8 mouse cellular contexts compared by ENCODE assay signal in genomic region chr17:13504827-13505268, GRCm38 (mm10).
DNase-seq lines count a peak whose midpoint lies in the region; ATAC-seq and TF ChIP-seq lines count a peak whose summit lies in the region.
"Not testable (repeated sequence)": the region's sequence is repeated elsewhere in the genome, so short reads cannot be mapped to it uniquely, and the experiment has no call there.

No protein-coding gene starts in this region.

- H3K9me3 ChIP-seq in embryonic facial prominence, embryonic 14.5 days (ENCODE audit: control insufficient read depth, low read length); hindbrain, embryonic 11.5 days (ENCODE audit: control insufficient read depth, low read length); kidney, embryonic 14.5 days (ENCODE audit: control insufficient read depth, low read length); limb, embryonic 14.5 days (ENCODE audit: control insufficient read depth, low read length); neural tube, embryonic 12.5 days; stomach, embryonic 16.5 days (replicated peaks; ENCODE audit: control insufficient read depth, low read length): not testable (repeated sequence)

- not testable (repeated sequence) for TF ChIP-seq POLR2A in limb, embryonic 14.5 days (IDR thresholded peaks at IDR 0.05; ENCODE audit: borderline replicate concordance, extremely low read depth, insufficient read depth, insufficient read length)

- H3K36me3 ChIP-seq in embryonic facial prominence, embryonic 14.5 days (ENCODE audit: control insufficient read depth, insufficient read depth, low read length); hindbrain, embryonic 11.5 days (ENCODE audit: control insufficient read depth, insufficient read depth, low read length); kidney, embryonic 14.5 days (ENCODE audit: control insufficient read depth, insufficient read depth, low read length); limb, embryonic 14.5 days (ENCODE audit: control insufficient read depth, insufficient read depth, low read length); neural tube, embryonic 12.5 days; stomach, embryonic 16.5 days (ENCODE audit: control insufficient read depth, insufficient read depth, low read length): not testable (repeated sequence)

- ATAC-seq in embryonic facial prominence, embryonic 14.5 days (ENCODE audit: low read depth) = peak; percentile 90
- ATAC-seq in hindbrain, embryonic 11.5 days (ENCODE audit: low FRiP score) = peak; percentile 83
- peak; percentile 75; the same call in 1 of the 2 replicates for ATAC-seq in kidney, embryonic 14.5 days (ENCODE audit: low FRiP score, low TSS enrichment)
- ATAC-seq in limb, embryonic 14.5 days (ENCODE audit: low FRiP score, low read depth) = peak; percentile 88
- peak; percentile 96 for ATAC-seq in neural tube, embryonic 12.5 days (ENCODE audit: low FRiP score, low read depth)
- ATAC-seq in stomach, embryonic 16.5 days (ENCODE audit: insufficient read depth, low FRiP score) = peak; percentile 81

- not testable (repeated sequence) for H3K4me3 ChIP-seq in embryonic facial prominence, embryonic 14.5 days (ENCODE audit: low read depth, low read length); hindbrain, embryonic 11.5 days (ENCODE audit: low read depth, low read length); kidney, embryonic 14.5 days (ENCODE audit: low read length); limb, embryonic 14.5 days (replicated peaks; ENCODE audit: low read length); neural tube, embryonic 12.5 days; stomach, embryonic 16.5 days (replicated peaks; ENCODE audit: low read length)

- H3K27ac ChIP-seq in embryonic facial prominence, embryonic 14.5 days (replicated peaks; ENCODE audit: low read depth, low read length) = 0 out of 2 replicates have a peak overlapping the region, but pooled peaks have one; percentile 58
- H3K27ac ChIP-seq in hindbrain, embryonic 11.5 days (ENCODE audit: low read depth, low read length); kidney, embryonic 14.5 days (ENCODE audit: low read depth, low read length); limb, embryonic 14.5 days (replicated peaks; ENCODE audit: low read depth, low read length); neural tube, embryonic 12.5 days; stomach, embryonic 16.5 days (ENCODE audit: low read length): not testable (repeated sequence)

- H3K4me1 ChIP-seq in embryonic facial prominence, embryonic 14.5 days (ENCODE audit: control insufficient read depth, insufficient read depth, low read length); hindbrain, embryonic 11.5 days (replicated peaks; ENCODE audit: control insufficient read depth, insufficient read depth, low read length); kidney, embryonic 14.5 days (ENCODE audit: control insufficient read depth, insufficient read depth, low read length); limb, embryonic 14.5 days (ENCODE audit: control insufficient read depth, insufficient read depth, low read length); neural tube, embryonic 12.5 days; stomach, embryonic 16.5 days (ENCODE audit: control insufficient read depth, insufficient read depth, low read length): not testable (repeated sequence)

- not testable (repeated sequence) for H3K9ac ChIP-seq in embryonic facial prominence, embryonic 14.5 days (ENCODE audit: low read depth, low read length); hindbrain, embryonic 11.5 days (ENCODE audit: low read depth, low read length); kidney, embryonic 14.5 days (ENCODE audit: low read depth, low read length); limb, embryonic 14.5 days (ENCODE audit: low read depth, low read length, severe bottlenecking); neural tube, embryonic 12.5 days; stomach, embryonic 16.5 days (ENCODE audit: low read length)

- WGBS in embryonic facial prominence, embryonic 14.5 days = 21% methylated on average over 7 of the region's 9 CpGs
- 59% methylated on average over 8 of the region's 9 CpGs for WGBS in hindbrain, embryonic 11.5 days
- WGBS in kidney, embryonic 14.5 days = 39% methylated on average over 8 of the region's 9 CpGs
- 14% methylated on average over 7 of the region's 9 CpGs for WGBS in limb, embryonic 14.5 days
- WGBS in neural tube, embryonic 12.5 days = 20% methylated on average over 8 of the region's 9 CpGs
- 31% methylated on average over 8 of the region's 9 CpGs for WGBS in stomach, embryonic 16.5 days

- not testable (repeated sequence) for H3K4me2 ChIP-seq in embryonic facial prominence, embryonic 14.5 days (ENCODE audit: low read depth, low read length); hindbrain, embryonic 11.5 days (replicated peaks; ENCODE audit: low read depth, low read length); kidney, embryonic 14.5 days (replicated peaks; ENCODE audit: low read depth, low read length); limb, embryonic 14.5 days (replicated peaks; ENCODE audit: low read depth, low read length, severe bottlenecking); neural tube, embryonic 12.5 days (replicated peaks); stomach, embryonic 16.5 days (ENCODE audit: low read depth, low read length)

- H3K27me3 ChIP-seq in embryonic facial prominence, embryonic 14.5 days (replicated peaks; ENCODE audit: control insufficient read depth, insufficient read depth, low read length); hindbrain, embryonic 11.5 days (ENCODE audit: control insufficient read depth, insufficient read depth, low read length); kidney, embryonic 14.5 days (ENCODE audit: control insufficient read depth, insufficient read depth, low read length); limb, embryonic 14.5 days (ENCODE audit: control insufficient read depth, insufficient read depth, low read length); neural tube, embryonic 12.5 days (replicated peaks); stomach, embryonic 16.5 days (ENCODE audit: control insufficient read depth, insufficient read depth, low read length): not testable (repeated sequence)

- DNase-seq in adrenal gland, postnatal 14 days = peak; percentile 21
- DNase-seq in embryonic facial prominence, embryonic 14.5 days (ENCODE audit: low spot score) = peak; percentile 96
- peak; percentile 19 for DNase-seq in hindbrain, embryonic 11.5 days (ENCODE audit: low spot score)
- DNase-seq in limb, embryonic 14.5 days (ENCODE audit: low spot score) = peak; percentile 94
- DNase-seq in lung, postnatal 4 days = peak; percentile 47 to 68

Comparison
In these comparisons a context has a peak if more than half of its experiments do, and no peak if none do; other contexts are left out.
1. DNase-seq: peak in every context shown above with its lines; median percentile 96 in embryonic facial prominence, embryonic 14.5 days; 94 in limb, embryonic 14.5 days; 58 in lung, postnatal 4 days; 21 in adrenal gland, postnatal 14 days; 19 in hindbrain, embryonic 11.5 days.